Mouse (Mus musculus) retina, postnatal 7 days (tissue): ENCODE results near the gene Erf.

Experiments used
- DNase-seq: peaks from one replicate; pipeline ENCODE4 v3.0.0-alpha.2; 2012; ENCODE audit warnings: low read depth, low spot score

Gene Erf

GRCm38 (mm10) chr7:25250141-25250972, at the start of gene Erf:
TSS of gene Erf (minus strand) at chr7:25250761.
- DNase-seq, result peak; percentile 87

DNA sequence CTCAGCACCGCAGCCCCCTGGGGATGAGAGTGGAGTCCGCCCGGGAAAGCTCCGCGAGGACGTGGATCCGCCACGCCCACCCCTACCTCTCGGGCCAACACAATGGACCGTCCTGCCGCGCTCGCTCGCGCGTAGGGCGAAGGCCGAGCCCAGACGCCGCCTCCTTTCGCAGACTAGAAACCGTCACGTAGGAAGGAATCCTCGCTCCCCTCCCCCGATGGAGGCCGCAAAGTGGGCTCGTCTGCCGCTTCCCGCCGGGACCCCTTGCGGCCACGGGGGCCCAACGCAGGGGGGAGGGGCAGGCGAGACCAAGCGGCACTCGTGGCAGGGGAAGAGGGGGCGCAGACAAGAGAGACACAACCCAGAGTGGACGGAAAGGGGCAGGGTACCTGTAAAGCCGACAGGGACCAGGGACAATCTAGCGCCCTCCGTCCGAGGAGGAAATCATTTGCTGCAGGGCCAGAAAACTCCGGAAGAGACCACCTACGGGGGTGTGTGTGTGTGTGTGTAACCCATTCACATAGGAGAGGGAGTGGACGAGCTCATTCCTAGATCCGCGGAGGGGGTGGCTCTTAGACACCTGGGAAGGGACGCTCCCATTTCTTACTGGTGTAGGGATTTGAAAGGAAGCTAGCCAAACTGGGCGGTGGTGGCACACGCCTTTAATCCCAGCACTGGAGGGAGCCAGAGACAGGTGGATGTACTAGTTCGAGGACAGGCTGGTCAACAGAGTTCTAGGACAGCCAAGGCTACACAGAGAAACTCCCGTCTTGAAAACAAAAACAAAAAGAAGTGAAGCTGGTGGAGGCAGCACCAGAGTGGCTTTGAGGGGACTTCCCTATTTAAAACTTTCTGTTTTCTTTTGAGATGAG, 47.1 kb upstream of the Erf start, which contains the start of gene Pafah1b3:
TSS of gene Pafah1b3 (minus strand) at position 533 of the 872 bp plus-strand sequence.
- peak; percentile 90 for DNase-seq

DNA sequence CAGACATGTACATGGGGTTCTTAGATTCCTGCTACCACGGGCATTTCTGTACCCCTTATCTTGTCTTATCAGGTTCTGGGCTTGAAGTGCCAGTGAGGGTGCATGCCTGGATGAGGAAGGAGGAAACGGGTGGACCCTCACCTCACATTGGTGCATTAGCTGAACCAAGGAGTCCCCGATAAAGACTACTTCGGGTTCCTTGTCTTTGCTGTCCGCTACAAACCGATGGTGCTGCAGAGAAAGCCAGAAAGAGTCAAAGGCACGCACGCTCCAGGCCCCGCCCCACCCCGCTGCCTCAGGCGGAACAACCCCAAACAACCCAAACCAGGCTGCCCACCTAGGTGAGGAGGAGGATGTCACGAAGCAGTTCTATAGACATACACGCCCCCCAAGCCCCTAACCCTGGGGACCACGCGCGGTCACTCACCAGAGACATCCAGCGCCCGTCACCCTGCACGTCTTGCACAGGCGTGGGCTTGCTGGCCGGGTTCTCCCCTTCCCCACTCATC, 46.4 kb upstream of the Erf start:
- DNase-seq, result no peak

DNA sequence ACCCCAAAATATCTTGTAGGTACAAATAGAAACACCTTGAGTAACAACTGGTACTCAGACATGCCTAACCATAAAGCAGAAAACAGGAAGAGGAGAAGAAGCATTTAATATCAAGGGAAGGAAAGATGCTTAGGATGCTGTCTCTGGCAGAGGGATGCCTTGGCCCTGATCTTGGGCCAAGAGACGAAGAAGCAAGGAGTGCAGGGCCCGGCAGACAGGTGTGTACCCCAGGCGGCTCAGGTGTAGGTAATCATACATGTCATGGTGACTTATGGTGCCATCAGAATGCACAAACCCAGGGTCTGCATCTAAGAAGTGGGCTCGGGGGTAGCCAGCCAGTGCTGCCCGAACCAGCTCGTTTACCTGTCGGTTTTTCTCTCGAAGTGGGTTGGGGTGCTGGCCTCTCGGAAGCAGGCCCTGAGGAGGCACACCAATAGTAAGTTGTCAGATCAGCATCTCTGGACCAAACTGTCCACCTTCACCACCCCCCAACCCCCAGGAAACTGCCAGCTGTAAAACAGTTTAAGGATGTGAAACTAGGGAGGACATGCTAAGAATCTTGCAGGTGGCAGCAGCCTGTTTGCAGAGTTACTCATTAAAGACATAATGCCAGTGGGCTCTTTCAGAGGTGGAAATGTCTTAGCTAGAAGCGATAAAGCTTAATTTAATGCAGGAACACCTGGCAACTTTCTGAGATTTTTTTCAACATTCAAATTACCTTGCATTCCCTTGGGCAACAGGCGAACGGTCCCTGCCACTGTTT, 44.6 kb upstream of the Erf start:
- no peak for DNase-seq

DNA sequence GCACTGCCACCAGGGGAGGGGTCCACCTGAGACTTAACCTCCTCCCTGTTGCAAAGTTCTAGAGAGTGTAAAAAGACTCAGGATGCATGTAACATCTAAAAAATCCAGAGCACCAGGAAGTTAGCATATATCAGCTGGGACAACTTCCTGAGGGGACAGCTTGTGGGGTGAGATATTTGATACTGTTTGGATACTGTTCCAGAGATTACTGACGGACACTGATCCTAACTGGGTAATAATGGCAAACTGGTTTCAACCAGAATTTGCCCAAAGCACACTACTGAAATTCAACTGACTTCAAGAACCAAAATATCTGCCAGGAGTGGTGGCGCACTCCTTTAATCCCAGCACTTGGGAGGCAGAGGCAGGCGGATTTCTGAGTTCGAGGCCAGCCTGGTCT, 43.9 kb upstream of the Erf start:
- no peak for DNase-seq

- no peak for DNase-seq
These were observed 42.7 kb upstream of the Erf start for GRCm38 (mm10) chr7:25293191-25293739.

DNA sequence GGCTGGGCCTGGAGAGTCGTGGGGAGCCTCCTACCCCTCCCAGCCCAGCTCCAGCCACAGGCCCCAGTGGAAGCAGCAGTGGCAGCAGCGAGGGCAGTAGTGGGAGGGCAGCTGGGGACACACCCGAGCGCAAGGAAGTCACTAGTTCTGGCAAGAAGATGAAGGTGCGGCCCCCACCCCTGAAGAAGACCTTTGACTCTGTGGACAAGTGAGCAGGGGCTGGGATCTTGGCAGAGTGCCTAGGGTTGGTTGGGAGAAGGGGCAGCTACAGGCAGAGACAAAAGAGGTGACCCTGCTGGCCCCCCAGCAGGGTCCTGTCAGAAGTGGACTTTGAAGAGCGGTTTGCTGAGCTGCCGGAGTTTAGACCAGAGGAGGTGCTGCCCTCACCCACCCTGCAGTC, 41.5 kb upstream of the Erf start:
- DNase-seq, result no peak

DNA sequence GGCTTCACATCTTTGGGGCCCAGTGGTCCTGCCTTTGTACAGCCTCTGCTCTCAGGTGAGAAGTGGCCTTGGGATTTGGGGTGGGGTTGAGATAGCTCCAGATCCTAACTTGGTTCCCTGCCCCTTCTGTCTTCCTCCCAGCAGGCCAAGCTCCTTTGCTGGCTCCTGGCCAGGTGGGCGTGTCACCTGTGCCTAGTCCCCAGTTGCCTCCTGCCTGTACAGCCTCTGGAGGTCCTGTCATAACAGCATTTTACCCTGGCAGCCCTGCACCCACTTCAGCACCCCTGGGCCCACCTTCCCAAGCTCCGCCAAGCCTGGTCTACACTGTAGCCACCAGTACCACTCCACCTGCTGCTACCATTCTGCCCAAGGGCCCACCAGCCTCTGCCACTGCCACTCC, 40.4 kb upstream of the Erf start:
- no peak for DNase-seq

DNA sequence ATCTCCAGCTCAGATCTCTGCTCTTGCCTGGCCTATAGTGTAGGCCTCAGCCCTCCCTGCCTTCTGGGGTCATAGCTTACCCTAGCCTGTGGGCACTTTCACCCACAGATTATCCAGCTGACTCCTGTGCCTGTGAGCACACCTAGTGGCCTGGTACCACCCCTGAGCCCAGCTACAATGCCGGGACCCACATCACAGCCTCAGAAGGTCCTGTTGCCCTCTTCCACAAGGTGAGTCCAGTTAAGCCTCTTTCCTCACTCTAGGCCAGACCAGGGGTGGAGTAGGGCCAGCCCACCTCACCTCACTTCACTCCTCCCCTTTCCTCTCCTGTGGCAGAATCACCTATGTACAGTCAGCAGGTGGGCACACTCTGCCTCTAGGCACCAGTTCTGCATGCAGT, 39.9 kb upstream of the Erf start:
- no peak for DNase-seq

DNA sequence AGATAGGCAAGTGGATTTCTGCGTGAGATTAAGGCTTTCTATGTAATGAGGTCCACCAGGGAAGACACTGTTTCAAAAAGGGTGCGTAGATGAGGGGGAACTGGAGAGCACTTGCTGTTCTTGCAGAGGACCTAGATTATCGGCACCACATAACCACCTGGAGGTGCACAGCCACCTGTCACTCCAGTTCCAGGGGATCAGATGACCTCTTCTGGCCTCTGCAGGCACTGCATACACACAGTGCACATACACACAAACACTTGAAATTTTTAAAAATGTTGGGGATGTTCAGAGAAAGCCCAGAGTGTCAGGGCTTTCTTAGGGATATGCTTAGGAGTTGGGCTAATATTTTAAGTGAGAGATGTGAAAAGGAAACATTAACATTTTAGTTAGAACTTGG, 39.4 kb upstream of the Erf start:
- DNase-seq, result no peak

DNA sequence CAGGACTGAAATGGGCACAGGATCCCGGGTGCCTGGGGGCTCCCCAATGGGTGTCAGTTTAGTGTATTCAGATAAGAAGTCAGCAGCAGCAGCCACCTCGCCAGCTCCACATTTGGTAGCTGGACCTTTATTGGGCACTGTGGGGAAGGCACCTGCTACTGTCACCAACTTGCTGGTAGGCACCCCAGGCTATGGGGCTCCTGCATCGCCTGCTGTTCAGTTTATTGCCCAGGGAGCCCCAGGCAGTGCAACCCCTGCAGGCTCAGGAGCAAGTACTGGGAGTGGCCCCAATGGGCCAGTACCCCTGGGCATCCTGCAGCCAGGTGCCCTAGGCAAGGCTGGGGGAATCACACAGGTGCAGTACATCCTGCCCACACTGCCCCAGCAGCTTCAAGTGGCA, 38.2 kb upstream of the Erf start:
- DNase-seq, result no peak

GRCm38 (mm10) chr7:25288011-25288410, 37.5 kb upstream of the Erf start:
- no peak for DNase-seq

- no peak for DNase-seq
These were observed 36.4 kb upstream of the Erf start for GRCm38 (mm10) chr7:25286989-25287388.

- no peak for DNase-seq
These were observed 35.1 kb upstream of the Erf start for GRCm38 (mm10) chr7:25285511-25286238.

- no peak for DNase-seq
These were observed 34.2 kb upstream of the Erf start for GRCm38 (mm10) chr7:25284766-25285165.

DNA sequence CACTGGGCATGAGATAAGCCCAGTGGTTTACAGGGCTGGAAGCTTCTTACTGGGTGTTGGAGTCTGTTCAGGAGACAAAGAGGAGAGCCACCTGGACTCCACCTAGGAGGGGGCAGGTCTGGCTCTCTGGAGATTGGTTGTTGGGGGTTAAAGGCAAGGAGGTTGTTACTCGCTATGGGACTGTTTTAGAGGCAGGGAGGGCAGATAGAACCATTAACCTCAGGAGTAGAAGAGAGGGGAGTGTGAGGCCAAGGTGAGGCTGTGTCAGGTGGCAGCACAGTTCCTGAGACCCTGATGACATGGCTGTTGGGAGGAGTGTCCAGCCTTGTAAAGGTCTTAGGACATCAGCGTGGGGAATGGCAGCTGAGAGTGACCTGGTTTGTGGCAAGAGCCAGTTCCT, 33.6 kb upstream of the Erf start:
- no peak for DNase-seq

- no peak for DNase-seq
These were observed 33.1 kb upstream of the Erf start for GRCm38 (mm10) chr7:25283637-25284036.

GRCm38 (mm10) chr7:25282731-25283211, 32.2 kb upstream of the Erf start:
- DNase-seq, result no peak

DNA sequence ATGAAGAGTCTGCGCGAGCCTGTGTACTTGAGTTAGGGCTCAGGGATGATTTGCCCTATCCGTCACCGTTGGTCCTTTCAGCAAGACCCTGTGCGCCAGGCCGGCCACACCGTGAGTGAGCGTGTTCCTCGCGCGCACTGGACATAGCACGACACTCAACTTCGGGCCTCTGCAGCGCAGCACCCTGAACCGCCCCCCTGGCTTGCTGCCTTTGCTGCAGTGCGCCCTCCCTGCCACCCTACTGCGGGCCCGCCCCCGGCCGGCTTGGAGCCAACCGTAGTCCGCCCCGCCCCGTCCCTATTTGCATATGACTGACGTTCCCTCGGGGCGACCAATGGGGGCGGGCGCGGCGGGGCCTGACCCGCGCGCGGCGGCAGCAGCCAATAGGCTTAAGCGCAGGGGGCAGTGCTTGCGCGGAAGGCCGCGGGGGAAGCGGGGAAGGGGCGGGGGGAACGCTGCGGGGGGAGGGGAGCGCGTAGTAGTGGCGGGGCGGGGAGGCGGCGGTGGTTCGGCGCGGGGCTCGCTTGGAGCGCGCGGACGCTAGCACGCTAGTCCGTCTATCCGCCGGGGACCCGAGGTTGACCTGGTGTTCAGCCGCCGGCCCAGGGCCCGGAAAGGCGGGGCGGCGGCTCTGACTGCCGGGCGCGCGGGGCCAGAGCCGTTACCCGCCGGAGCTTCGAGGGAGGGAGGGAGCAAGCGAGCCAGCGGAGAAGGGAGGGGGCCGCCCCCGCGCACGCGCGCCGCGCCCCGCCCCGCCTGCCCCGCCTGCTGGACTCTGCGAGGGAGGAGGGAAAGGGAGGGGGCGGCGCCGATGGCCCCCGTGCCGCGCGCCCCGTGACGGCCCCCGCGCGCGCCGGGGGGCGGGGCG, 31.4 kb upstream of the Erf start:
- peak; percentile 96 for DNase-seq
